Comparison of ENCODE assay signal across 16 mouse cellular contexts in genomic region chr12:86857290-86857689, GRCm38 (mm10). TPM values are rescaled to one million over a fixed set of nuclear protein-coding genes. Genes with fewer than 3 reads are reported as not detected.
DNase-seq lines count a peak whose midpoint lies in the region; ATAC-seq and TF ChIP-seq lines count a peak whose summit lies in the region.
"Had no signal": no experiment of that assay in that cellular context is flagged by ENCODE, and none has a peak within 500 bp of the region (broad histone marks: within the 10 kb centered on the region; RNA-seq: fewer than 3 reads in every experiment).

No protein-coding gene starts in this region.

- H3K4me3 ChIP-seq in heart, embryonic 12.5 days = no peak overlapping the region
- H3K4me3 ChIP-seq in heart, postnatal 0 days (ENCODE audit: low read depth, low read length) = no peak overlapping the region
- H3K4me3 ChIP-seq: limb, embryonic 12.5 days; liver, embryonic 12.5 days; midbrain, embryonic 10.5 days had no signal

- CTCF ChIA-PET in Patski (lab: Charles Lee) = interaction anchor here (1.2 kb wide), 1 partner anchor 58 kb away, joined by 5 read pairs; no protein-coding TSS in a partner anchor

- WGBS in heart, embryonic 12.5 days = 65% methylated on average over 8 of the region's 8 CpGs
- WGBS in heart, postnatal 0 days = 46% methylated on average over 7 of the region's 8 CpGs

- peak overlapping the region; percentile 72 for H3K27ac ChIP-seq in heart, embryonic 12.5 days (ENCODE audit: poor library complexity, severe bottlenecking)
- H3K27ac ChIP-seq in heart, postnatal 0 days (ENCODE audit: low read depth) = peak overlapping the region; percentile 32; the same call in 1 of the 2 replicates
- H3K27ac ChIP-seq: limb, embryonic 12.5 days; liver, embryonic 12.5 days; macrophage; midbrain, embryonic 10.5 days had no signal

- in situ Hi-C loops in Patski (cut with MboI; ENCODE audit: low pct_unique_long_range_greater_than_20kb) = no loop called here

- peak; percentile 62 for DNase-seq in adrenal gland, postnatal 14 days
- no peak for DNase-seq in adrenal gland, adult 8-10 months
- no peak for DNase-seq in heart, adult 8-10 months (ENCODE audit: low spot score)
- DNase-seq in Patski (ENCODE audit: low read depth, low spot score) = no peak
- DNase-seq in heart, postnatal 0 days (ENCODE audit: low spot score) = no peak
- no peak for DNase-seq in lung, postnatal 25 days (ENCODE audit: low spot score)
- DNase-seq in adipocyte (ENCODE audit: low spot score) = no peak
- DNase-seq: cerebellum, postnatal 36 days; kidney, adult 2 months; lung, adult 2 months had no signal

- no peaks in the 10 kb centered on the region for H3K27me3 ChIP-seq in heart, embryonic 12.5 days (replicated peaks)
- H3K27me3 ChIP-seq in Patski = no peaks in the 10 kb centered on the region
- H3K27me3 ChIP-seq in heart, postnatal 0 days (ENCODE audit: control insufficient read depth, insufficient read depth, low read length) = no peaks in the 10 kb centered on the region
- H3K27me3 ChIP-seq: limb, embryonic 12.5 days; liver, embryonic 12.5 days had no signal

- TF ChIP-seq CTCF in Patski (IDR thresholded peaks at IDR 0.05) = no peak
- no peak for TF ChIP-seq CTCF in heart, postnatal 0 days (IDR thresholded peaks at IDR 0.05; ENCODE audit: low read depth)

- no peak overlapping the region for H3K9ac ChIP-seq in heart, embryonic 12.5 days
- no peak overlapping the region for H3K9ac ChIP-seq in heart, postnatal 0 days (replicated peaks; ENCODE audit: low read depth, low read length)
- H3K9ac ChIP-seq: limb, embryonic 12.5 days; liver, embryonic 12.5 days had no signal

- H3K4me1 ChIP-seq in heart, embryonic 12.5 days (replicated peaks) = peaks cover 55% of the 10 kb centered on the region
- peaks cover 36% of the 10 kb centered on the region for H3K4me1 ChIP-seq in heart, postnatal 0 days (ENCODE audit: control insufficient read depth, insufficient read depth)

- H3K9me3 ChIP-seq in heart, embryonic 12.5 days (replicated peaks) = 0 out of 2 replicates have a peak, but pooled peaks cover 2% of the 10 kb centered on the region
- no peaks in the 10 kb centered on the region for H3K9me3 ChIP-seq in heart, postnatal 0 days (replicated peaks; ENCODE audit: control insufficient read depth, low read length)
- H3K9me3 ChIP-seq: G1E; limb, embryonic 12.5 days; liver, embryonic 12.5 days; midbrain, embryonic 10.5 days had no signal

- H3K36me3 ChIP-seq in heart, embryonic 12.5 days = no peaks in the 10 kb centered on the region
- no peaks in the 10 kb centered on the region for H3K36me3 ChIP-seq in heart, postnatal 0 days (replicated peaks; ENCODE audit: control insufficient read depth, insufficient read depth, low read length)
- H3K36me3 ChIP-seq: G1E; limb, embryonic 12.5 days; liver, embryonic 12.5 days; midbrain, embryonic 10.5 days had no signal

- POLR2A ChIA-PET in Patski (lab: Charles Lee) = interaction anchor here (0.6 to 1.8 kb wide), 4 partner anchors 10 to 843 kb away, joined by 3 to 7 read pairs (median 5); no protein-coding TSS in a partner anchor

- no peak for TF ChIP-seq EP300 in heart, postnatal 0 days (IDR thresholded peaks at IDR 0.05; ENCODE audit: low read depth)

- no peak overlapping the region for H3K4me2 ChIP-seq in heart, embryonic 12.5 days
- H3K4me2 ChIP-seq in heart, postnatal 0 days (ENCODE audit: low read depth, low read length) = no peak overlapping the region
- H3K4me2 ChIP-seq: limb, embryonic 12.5 days; liver, embryonic 12.5 days had no signal

- no peak for ATAC-seq in heart, embryonic 12.5 days (ENCODE audit: insufficient number of reproducible peaks, low FRiP score)
- peak; percentile 37 for ATAC-seq in Patski
- ATAC-seq in heart, postnatal 0 days (ENCODE audit: insufficient read depth, low read depth) = no peak
- ATAC-seq: liver, embryonic 12.5 days had no signal

RNA-seq across cellular contexts. Expression of gene Irf2bpl, which starts 27.3 kb away (rescaled TPM):
- total RNA-seq in adrenal gland, postnatal 14 days (2021) = 48.4 and 53.8 TPM in 2 replicates
- total RNA-seq in adrenal gland, adult 8-10 months (2022) = 10 to 100 TPM; 69.8 to 92.2 (median 82.8) TPM
- 57.8 and 59.5 TPM in 2 replicates for polyA plus RNA-seq in heart, embryonic 12.5 days (2016; fragmentation: Nextera tagmentation; extraction: Ambion mirVana)
- 10 to 100 TPM; 26.2 to 30.4 (median 27.8) TPM for total RNA-seq in heart, adult 8-10 months (2022)
- polyA plus RNA-seq in Patski (2021) = 97.1 TPM
- total RNA-seq in heart, postnatal 0 days (2014; rRNA removed; ENCODE audit: low replicate concordance) = 74.0 and 88.5 TPM in 2 replicates
- 26.4 and 30.0 TPM in 2 replicates for polyA plus RNA-seq in heart, postnatal 0 days (2015; fragmentation: Nextera tagmentation; extraction: Ambion mirVana)
